Mouse (Mus musculus) stomach, postnatal 0 days (tissue): ENCODE results near the gene Actl6b. TPM values are rescaled to one million over a fixed set of nuclear protein-coding genes. Genes with fewer than 3 reads are reported as not detected.
"Not testable (repeated sequence)": the region's sequence is repeated elsewhere in the genome, so short reads cannot be mapped to it uniquely, and the experiment has no call there.

Experiments
- ATAC-seq: fragments of 200-750 bp; cut with Nextera tagmentation; 2 replicates; pipeline ENCODE4 v1.8.0; 2017; ENCODE audit not compliant: low FRiP score, low TSS enrichment
- DNase-seq: peaks from one replicate; pipeline ENCODE4 v3.0.0-alpha.2; 2016; ENCODE audit warnings: low spot score
- H3K27ac ChIP-seq: fragments of 300-500 bp; sonication (generic); replicated peaks from 2 replicates; pipeline ENCODE4 v1.5.1; 2014; ENCODE audit warnings: mild to moderate bottlenecking, control low read depth
- H3K27me3 ChIP-seq: fragments of 300-500 bp; sonication (generic); 2 replicates; pipeline ENCODE4 v1.6.1; 2014; ENCODE audit warnings: low read length; ENCODE audit not compliant: control insufficient read depth, insufficient read depth
- H3K36me3 ChIP-seq: fragments of 300-500 bp; sonication (generic); 2 replicates; pipeline ENCODE4 v1.6.1; 2014; ENCODE audit warnings: low read length, mixed read lengths; ENCODE audit not compliant: control insufficient read depth, insufficient read depth
- H3K4me1 ChIP-seq: fragments of 300-500 bp; sonication (generic); replicated peaks from 2 replicates; pipeline ENCODE4 v1.6.1; 2014; ENCODE audit warnings: antibody characterized with exemption; ENCODE audit not compliant: control insufficient read depth, insufficient read depth
- H3K4me2 ChIP-seq: fragments of 300-500 bp; sonication (generic); replicated peaks from 2 replicates; pipeline ENCODE4 v1.6.1; 2014; ENCODE audit warnings: low read depth, mild to moderate bottlenecking, control low read depth, moderate library complexity
- H3K4me3 ChIP-seq: fragments of 300-500 bp; sonication (generic); 2 replicates; pipeline ENCODE4 v1.5.1; 2014; ENCODE audit warnings: low read depth, low read length, control low read depth
- H3K9ac ChIP-seq: fragments of 300-500 bp; sonication (generic); 2 replicates; pipeline ENCODE4 v1.6.1; 2014; ENCODE audit warnings: mild to moderate bottlenecking, low read length, control low read depth, mixed read lengths
- H3K9me3 ChIP-seq: fragments of 300-500 bp; sonication (generic); 2 replicates; pipeline ENCODE4 v1.6.1; 2016; ENCODE audit warnings: low read length; ENCODE audit not compliant: control insufficient read depth
- CTCF ChIP-seq: IDR thresholded peaks from 2 replicates; pipeline ENCODE4 v1.5.1; 2016; ENCODE audit warnings: antibody characterized with exemption, low read depth, mild to moderate bottlenecking, moderate library complexity
- EP300 ChIP-seq: optimal IDR thresholded peaks from 2 replicates; pipeline ENCODE3; 2016; ENCODE audit warnings: antibody characterized with exemption
- WGBS: fragments of 180-500 bp; shearing (Covaris S2); extraction: QIAGEN DNeasy Blood & Tissue Kit; methylation state at CpG from one replicate; pipeline ENCODE4 v1.1.7; 2014; 5-methylcytosine and 5-hydroxymethylcytosine counted together
- microRNA-seq: library from miRNA; unstranded; fragments of <30 nt; microRNA quantifications from one replicate; pipeline ENCODE4, GENCODE M21; 2016
- polyA plus RNA-seq: library from polyadenylated mRNA; unstranded; fragments of >200 nt; fragmentation: Nextera tagmentation; extraction: Ambion mirVana; gene quantifications from 2 replicates; pipeline ENCODE4 v1.2.1, GENCODE M21; 2015

Gene Actl6b
- polyA plus RNA-seq, 1 experiment from 2014 or later, result 2.3 TPM

DNA sequence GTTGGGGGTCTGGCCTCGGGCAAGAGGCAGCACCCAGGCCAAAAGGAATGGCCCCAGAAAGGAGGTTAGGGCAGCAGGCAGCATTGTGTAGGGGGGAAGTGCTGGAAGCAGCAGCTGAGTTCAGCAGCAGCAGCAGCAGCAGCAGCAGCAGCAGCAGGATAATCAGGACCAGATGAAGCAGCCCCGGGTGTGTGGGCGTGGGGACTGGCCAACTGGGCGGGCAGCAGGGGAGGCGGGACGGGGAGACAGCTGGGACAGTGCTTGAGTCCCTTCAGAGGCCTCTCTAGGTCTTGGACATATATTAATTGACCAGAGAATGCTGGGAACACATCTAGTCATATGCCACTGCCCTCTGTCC, 57.9 kb downstream of the Actl6b start:
- Histone ChIP-seq H3K36me3 (no peaks in the 10 kb centered on the region), H3K27me3 (no peaks in the 10 kb centered on the region), H3K27ac (peak overlapping the region; percentile 89), H3K4me1 (peaks cover 12% of the 10 kb centered on the region), H3K4me2 (peak overlapping the region; percentile 50), H3K9me3 (no peaks in the 10 kb centered on the region), H3K4me3 (peak overlapping the region; percentile 21), H3K9ac (peak overlapping the region; percentile 59)
- TF ChIP-seq CTCF (no peak), EP300 (no peak)
- 16% methylated on average over 6 of the region's 6 CpGs for WGBS
- peak; percentile 47; the same call in 1 of the 2 replicates for ATAC-seq
- DNase-seq, result peak; percentile 57

DNA sequence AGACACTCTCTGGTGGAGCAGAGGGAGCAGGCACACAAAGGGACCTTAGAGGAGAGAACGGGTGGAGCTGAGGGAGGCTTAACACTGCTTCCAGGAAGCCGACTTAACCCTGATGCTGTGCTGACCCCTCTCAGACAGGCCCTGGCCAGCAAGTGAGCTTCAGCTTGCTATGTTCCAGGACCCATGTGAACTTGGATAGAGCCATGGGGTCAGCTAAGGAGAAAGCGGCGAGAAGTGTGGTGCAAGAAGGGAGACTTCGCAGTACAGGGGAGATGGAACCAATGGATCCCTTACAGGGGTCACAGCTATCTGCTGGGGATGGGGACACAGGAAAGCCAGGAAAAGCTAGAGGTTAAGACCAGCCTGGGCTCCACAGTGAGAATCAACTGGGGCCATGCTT, 59.8 kb downstream of the Actl6b start:
- H3K4me3 ChIP-seq, result no peak overlapping the region
- 0 out of 2 replicates have a peak, but pooled peaks have one; percentile 18 for ATAC-seq
- H3K9ac ChIP-seq, result peak overlapping the region; percentile 31
- no peak overlapping the region for H3K4me2 ChIP-seq
- H3K36me3 ChIP-seq, result no peaks in the 10 kb centered on the region
- H3K9me3 ChIP-seq, result no peaks in the 10 kb centered on the region
- WGBS, result 49% methylated on average over 5 of the region's 5 CpGs
- no peak for DNase-seq
- no peaks in the 10 kb centered on the region for H3K27me3 ChIP-seq
- peaks cover 12% of the 10 kb centered on the region for H3K4me1 ChIP-seq
- 0 out of 2 replicates have a peak, but pooled peaks have one; percentile 1 for TF ChIP-seq CTCF
- TF ChIP-seq EP300, result no peak
- H3K27ac ChIP-seq, result peak overlapping the region; percentile 78

DNA sequence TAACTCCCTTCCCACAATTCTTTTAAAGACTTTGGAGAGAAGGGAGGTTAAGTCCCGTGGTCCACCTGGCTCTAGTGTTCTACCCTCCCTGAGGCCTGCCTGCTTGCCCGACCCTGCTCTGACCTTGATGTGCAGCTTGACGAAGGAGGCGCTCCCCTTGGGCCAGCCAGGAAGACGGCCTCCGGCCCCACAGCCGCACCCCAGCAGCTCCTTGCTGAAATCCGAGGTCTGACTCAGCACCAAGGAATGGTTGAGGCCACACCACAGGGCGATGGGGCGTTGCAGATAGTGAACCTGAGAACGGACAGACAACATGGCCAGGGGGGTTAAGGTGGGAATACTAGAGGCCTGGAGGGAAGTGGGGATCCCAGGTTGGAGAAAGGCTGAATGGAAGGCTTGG, 60.2 kb downstream of the Actl6b start, which contains the start of gene Pcolce:
Gene Pcolce, minus strand, starts transcription at position 235 of the 400 bp plus-strand sequence.
- ATAC-seq (peak; percentile 84), DNase-seq (peak; percentile 86)
- Histone ChIP-seq H3K9me3 (no peaks in the 10 kb centered on the region), H3K4me1 (peaks cover 10% of the 10 kb centered on the region), H3K4me3 (no peak within 1 kb of the TSS), H3K27me3 (no peaks in the 10 kb centered on the region), H3K27ac (peak within 1 kb of the TSS; percentile 78), H3K9ac (peak within 1 kb of the TSS; percentile 31), H3K4me2 (no peak within 1 kb of the TSS), H3K36me3 (no peaks in the 10 kb centered on the region)
- 34% methylated on average over 11 of the region's 11 CpGs for WGBS
- TF ChIP-seq EP300, result no peak
- TF ChIP-seq CTCF, result no peak

DNA sequence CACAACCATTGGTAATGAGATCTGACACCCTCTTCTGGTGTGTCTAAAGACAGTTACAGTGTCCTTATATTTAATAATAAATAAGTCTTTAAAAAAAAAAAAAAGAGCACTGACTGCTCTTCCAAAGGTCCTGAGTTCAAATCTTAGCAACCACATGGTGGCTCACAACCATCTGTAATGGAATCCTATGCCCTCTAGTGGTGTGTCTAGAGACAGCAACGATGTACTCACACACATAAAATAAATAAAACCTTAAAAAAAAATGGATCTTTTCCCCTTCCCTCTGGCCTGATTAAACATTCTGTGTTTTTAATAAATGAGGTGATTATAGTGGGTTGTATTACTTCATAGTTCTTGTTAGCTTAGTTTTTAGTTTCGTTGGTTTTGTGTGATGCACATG, 61.6 kb downstream of the Actl6b start:
- not testable (repeated sequence) for H3K27ac ChIP-seq, ATAC-seq, H3K4me2 ChIP-seq, H3K27me3 ChIP-seq, H3K4me3 ChIP-seq, H3K9ac ChIP-seq, H3K36me3 ChIP-seq, H3K4me1 ChIP-seq, DNase-seq, H3K9me3 ChIP-seq
- TF ChIP-seq CTCF, result peak; percentile 40
- 63% methylated on average over 2 of the region's 2 CpGs for WGBS

DNA sequence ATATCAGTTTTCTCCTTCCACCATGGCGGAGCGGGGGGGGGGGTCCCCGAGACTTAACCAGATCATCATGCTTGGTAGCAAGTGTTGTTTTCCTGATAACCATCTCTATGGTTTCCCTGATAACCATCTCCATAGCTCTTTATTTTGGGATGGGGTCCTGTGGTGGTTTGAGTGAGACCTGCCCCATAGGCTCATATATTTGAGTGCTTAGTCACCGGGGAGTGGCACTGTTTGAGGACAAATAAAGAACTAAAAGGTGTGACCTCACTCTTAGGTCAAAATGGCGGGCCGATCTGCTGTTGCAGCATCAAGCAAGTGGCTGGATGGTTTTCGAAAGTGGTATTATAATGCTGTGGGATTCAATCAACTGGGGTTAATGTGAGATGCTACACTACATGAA, 62.0 kb downstream of the Actl6b start:
- Histone ChIP-seq H3K9me3 (no peaks in the 10 kb centered on the region), H3K27me3 (no peaks in the 10 kb centered on the region), H3K4me1 (peaks cover 10% of the 10 kb centered on the region), H3K36me3 (no peaks in the 10 kb centered on the region), H3K4me2 (no peak overlapping the region), H3K4me3 (no peak overlapping the region), H3K9ac (no peak overlapping the region), H3K27ac (no peak overlapping the region)
- 0 out of 2 replicates have a peak, but pooled peaks have one; percentile 28 for ATAC-seq
- 68% methylated on average over 7 of the region's 7 CpGs for WGBS
- peak; percentile 54 for DNase-seq
- TF ChIP-seq CTCF (no peak), EP300 (no peak)

Small RNAs within 50 kb of the gene (microRNA-seq; reads per million reads assigned to microRNA genes)
- gene Mir6418, result not detected

Other genes with a start within 250 kb of the Actl6b start
- gene Srrt, start 245.8 kb upstream of the Actl6b start, polyA plus RNA-seq, result 29.3 and 31.6 TPM in 2 replicates
- gene Trip6, start 239.1 kb upstream of the Actl6b start, polyA plus RNA-seq, result 46.4 and 47.9 TPM in 2 replicates
- gene Slc12a9, start 219.9 kb upstream of the Actl6b start, polyA plus RNA-seq, result 6.5 and 7.2 TPM in 2 replicates
- 12.1 and 13.9 TPM in 2 replicates for gene Ephb4, start 203.4 kb upstream of the Actl6b start, polyA plus RNA-seq
- gene Zan, start 76.5 kb upstream of the Actl6b start, polyA plus RNA-seq, result 0.79 and 0.96 TPM in 2 replicates
- 37.9 and 39.9 TPM in 2 replicates for gene Pop7, start 51.0 kb upstream of the Actl6b start, polyA plus RNA-seq
- gene Gigyf1, start 35.0 kb upstream of the Actl6b start, polyA plus RNA-seq, result 5.2 and 6.0 TPM in 2 replicates
- gene Epo, start 20.3 kb upstream of the Actl6b start, polyA plus RNA-seq, result not detected in 2 replicates
- 345 and 374 TPM in 2 replicates for gene Gnb2, start 20.0 kb upstream of the Actl6b start, polyA plus RNA-seq
- 1.2 and 1.3 TPM in 2 replicates for gene Tfr2, start 16.3 kb downstream of the Actl6b start, polyA plus RNA-seq
- 30.8 and 34.3 TPM in 2 replicates for gene Mospd3, start 47.5 kb downstream of the Actl6b start, polyA plus RNA-seq
- 77.3 and 85.9 TPM in 2 replicates for gene Pcolce, start 60.3 kb downstream of the Actl6b start, polyA plus RNA-seq
- gene Fbxo24, start 75.5 kb downstream of the Actl6b start, polyA plus RNA-seq, result 0.11 and 0.16 TPM in 2 replicates
- 22.5 and 27.0 TPM in 2 replicates for gene Lrch4, start 75.6 kb downstream of the Actl6b start, polyA plus RNA-seq
- 2.4 and 3.4 TPM in 2 replicates for gene Gm20605, start 75.7 kb downstream of the Actl6b start, polyA plus RNA-seq
- 3.7 and 4.1 TPM in 2 replicates for gene Sap25, start 87.8 kb downstream of the Actl6b start, polyA plus RNA-seq
- gene Irs3, start 92.2 kb downstream of the Actl6b start, polyA plus RNA-seq, result 0.07 and 0.15 TPM in 2 replicates
- gene Agfg2, start 131.2 kb downstream of the Actl6b start, polyA plus RNA-seq, result 10.4 and 12.4 TPM in 2 replicates
- gene Nyap1, start 188.1 kb downstream of the Actl6b start, polyA plus RNA-seq, result 1.0 TPM in 2 replicates
- gene Tsc22d4, start 192.2 kb downstream of the Actl6b start, polyA plus RNA-seq, result 100 and 110 TPM in 2 replicates
- gene Ppp1r35, start 225.3 kb downstream of the Actl6b start, polyA plus RNA-seq, result 16.8 and 17.2 TPM in 2 replicates
- 5.8 and 6.8 TPM in 2 replicates for gene Mepce, start 234.1 kb downstream of the Actl6b start, polyA plus RNA-seq
- 2.6 and 2.7 TPM in 2 replicates for gene Zcwpw1, start 234.3 kb downstream of the Actl6b start, polyA plus RNA-seq